Mouse (Mus musculus) myocyte (in vitro differentiated cells): ENCODE data around the gene Slc25a10. TPM values are rescaled to one million over a fixed set of nuclear protein-coding genes. Genes with fewer than 3 reads are reported as not detected.

Source experiments
- H3K27me3 ChIP-seq: one replicate; pipeline ENCODE4 v1.6.1; 2011; ENCODE audit not compliant: control insufficient read depth, insufficient read depth, insufficient read length
- H3K36me3 ChIP-seq: one replicate; pipeline ENCODE4 v1.6.1; 2011; ENCODE audit not compliant: control insufficient read depth, insufficient read depth
- H3K4me2 ChIP-seq: one replicate; pipeline ENCODE4 v1.6.1; 2011; ENCODE audit warnings: low read depth, control low read depth
- H3K4me3 ChIP-seq: one replicate; pipeline ENCODE4 v1.5.1; 2011; ENCODE audit warnings: mild to moderate bottlenecking, control low read depth, moderate library complexity
- H3K79me2 ChIP-seq: one replicate; pipeline ENCODE4 v1.6.1; 2011; ENCODE audit not compliant: control insufficient read depth, insufficient read depth
- H3ac ChIP-seq: one replicate; pipeline ENCODE4 v1.6.1; 2011; ENCODE audit not compliant: control insufficient read depth, insufficient read length
- CEBPB ChIP-seq: IDR thresholded peaks from 2 replicates; pipeline ENCODE4 v1.6.1; 2011; ENCODE audit warnings: mild to moderate bottlenecking, moderate library complexity; ENCODE audit not compliant: poor library complexity, insufficient read depth, severe bottlenecking
- E2F4 ChIP-seq: IDR thresholded peaks from one replicate; pipeline ENCODE4 v1.6.1; 2011; ENCODE audit warnings: mild to moderate bottlenecking, control low read depth, moderate library complexity; ENCODE audit not compliant: insufficient read depth
- MAX ChIP-seq: IDR thresholded peaks from one replicate; pipeline ENCODE4 v1.6.1; 2011; ENCODE audit warnings: low read depth, mild to moderate bottlenecking, control low read depth
- MYOD1 ChIP-seq, 3 experiments: IDR thresholded peaks; one replicate each; pipeline ENCODE4 v1.6.1; 2011; ENCODE audit warnings: control low read depth in 2 of 3, low read depth in 2 of 3, mild to moderate bottlenecking in 2 of 3, moderate library complexity in 1 of 3; ENCODE audit not compliant: insufficient read length in 2 of 3, control insufficient read depth in 1 of 3
- MYOG ChIP-seq, 3 experiments: IDR thresholded peaks; one replicate each; pipeline ENCODE4 v1.6.1; 2011; ENCODE audit warnings: control low read depth in 2 of 3, low read depth in 2 of 3, mild to moderate bottlenecking in 2 of 3; ENCODE audit not compliant: insufficient read length in 2 of 3, control insufficient read depth in 1 of 3, insufficient read depth in 1 of 3
- POLR2A ChIP-seq: IDR thresholded peaks from one replicate; pipeline ENCODE4 v1.6.1; 2011; ENCODE audit warnings: low read depth, mild to moderate bottlenecking, control low read depth, moderate library complexity; ENCODE audit not compliant: insufficient read length
- POLR2AphosphoS2 ChIP-seq: IDR thresholded peaks from one replicate; pipeline ENCODE4 v1.6.1; 2011; ENCODE audit warnings: low read depth, control low read depth; ENCODE audit not compliant: insufficient read length
- REST ChIP-seq: IDR thresholded peaks from one replicate; pipeline ENCODE4 v1.6.1; 2011; ENCODE audit warnings: mild to moderate bottlenecking, control low read depth, moderate library complexity; ENCODE audit not compliant: insufficient read depth, insufficient read length
- SRF ChIP-seq: IDR thresholded peaks from one replicate; pipeline ENCODE4 v1.6.1; 2011; ENCODE audit warnings: low read depth; ENCODE audit not compliant: control insufficient read depth, insufficient read length
- TCF12 ChIP-seq: IDR thresholded peaks from one replicate; pipeline ENCODE4 v1.6.1; 2011; ENCODE audit warnings: mild to moderate bottlenecking, control low read depth; ENCODE audit not compliant: poor library complexity, insufficient read depth, severe bottlenecking
- TCF3 ChIP-seq: IDR thresholded peaks from one replicate; pipeline ENCODE4 v1.6.1; 2011; ENCODE audit warnings: low read depth, control low read depth; ENCODE audit not compliant: insufficient read length
- USF1 ChIP-seq: IDR thresholded peaks from one replicate; pipeline ENCODE4 v1.6.1; 2011; ENCODE audit warnings: low read depth, mild to moderate bottlenecking, control low read depth, moderate library complexity
- polyA plus RNA-seq: library from polyadenylated mRNA; unstranded; fragments of >200 nt; fragmentation: generic; extraction: Trizol; gene quantifications from one replicate; pipeline ENCODE4 v1.2.1, GENCODE M21; 2012; ENCODE audit warnings: missing spikeins

The Slc25a10 gene
- polyA plus RNA-seq, 1 experiment: 43.8 TPM

- Histone ChIP-seq H3K79me2 (no peaks in the 10 kb centered on the region), H3ac (no peak overlapping the region), H3K36me3 (no peaks in the 10 kb centered on the region), H3K27me3 (peaks cover 76% of the 10 kb centered on the region), H3K4me2 (no peak overlapping the region), H3K4me3 (no peak overlapping the region)
- TF ChIP-seq SRF (no peak), MYOD1 (IDR thresholded peaks at IDR 0.05; ENCODE audit: control insufficient read depth in 1 of 3, insufficient read length in 2 of 3, low read depth in 2 of 3) (no peak)
These were observed 42.5 kb downstream of the Slc25a10 start for GRCm38 (mm10) chr11:120534093-120534492.

- Histone ChIP-seq H3K4me2 (no peak overlapping the region), H3K79me2 (no peaks in the 10 kb centered on the region), H3ac (no peak overlapping the region), H3K27me3 (peaks cover 66% of the 10 kb centered on the region), H3K36me3 (no peaks in the 10 kb centered on the region), H3K4me3 (no peak overlapping the region)
- no peak for TF ChIP-seq MYOG (IDR thresholded peaks at IDR 0.05; ENCODE audit: control insufficient read depth in 1 of 3, insufficient read depth in 1 of 3, insufficient read length in 2 of 3, low read depth in 2 of 3)
- TF ChIP-seq USF1: no peak
- no peak for TF ChIP-seq POLR2A
- no peak for TF ChIP-seq POLR2AphosphoS2
- no peak for TF ChIP-seq E2F4
- TF ChIP-seq REST: no peak
- TF ChIP-seq CEBPB: no peak
- no peak for TF ChIP-seq MAX
- TF ChIP-seq TCF12: no peak
- TF ChIP-seq MYOD1 (IDR thresholded peaks at IDR 0.05; ENCODE audit: control insufficient read depth in 1 of 3, insufficient read length in 2 of 3, low read depth in 2 of 3): no peak
- no peak for TF ChIP-seq TCF3
- TF ChIP-seq SRF: no peak
These were observed 43.5 kb downstream of the Slc25a10 start for GRCm38 (mm10) chr11:120535145-120535544.

- Histone ChIP-seq H3K4me2 (no peak overlapping the region), H3K27me3 (peaks cover 59% of the 10 kb centered on the region), H3ac (no peak overlapping the region), H3K36me3 (no peaks in the 10 kb centered on the region), H3K79me2 (no peaks in the 10 kb centered on the region), H3K4me3 (no peak overlapping the region)
- TF ChIP-seq POLR2A (no peak), MYOD1 (IDR thresholded peaks at IDR 0.05; ENCODE audit: control insufficient read depth in 1 of 3, insufficient read length in 2 of 3, low read depth in 2 of 3) (no peak), SRF (no peak), POLR2AphosphoS2 (no peak), REST (no peak), USF1 (no peak), MYOG (IDR thresholded peaks at IDR 0.05; ENCODE audit: control insufficient read depth in 1 of 3, insufficient read depth in 1 of 3, insufficient read length in 2 of 3, low read depth in 2 of 3) (no peak), MAX (no peak), CEBPB (no peak), TCF12 (no peak), E2F4 (no peak), TCF3 (no peak)
These were observed 44.2 kb downstream of the Slc25a10 start for GRCm38 (mm10) chr11:120535804-120536203.

GRCm38 (mm10) chr11:120538485-120538884 lies 46.8 kb downstream of the Slc25a10 start:
- no peaks in the 10 kb centered on the region for H3K79me2 ChIP-seq
- H3K36me3 ChIP-seq: peaks cover 5% of the 10 kb centered on the region
- H3K27me3 ChIP-seq: peaks cover 36% of the 10 kb centered on the region
- no peak overlapping the region for H3K4me2 ChIP-seq
- no peak overlapping the region for H3K4me3 ChIP-seq
- TF ChIP-seq TCF3 (no peak), CEBPB (no peak), USF1 (no peak), POLR2AphosphoS2 (no peak), TCF12 (no peak), E2F4 (no peak), POLR2A (no peak), MYOG (IDR thresholded peaks at IDR 0.05; ENCODE audit: control insufficient read depth in 1 of 3, insufficient read depth in 1 of 3, insufficient read length in 2 of 3, low read depth in 2 of 3) (no peak), MYOD1 (IDR thresholded peaks at IDR 0.05; ENCODE audit: control insufficient read depth in 1 of 3, insufficient read length in 2 of 3, low read depth in 2 of 3) (no peak), SRF (no peak), REST (no peak), MAX (no peak)
- H3ac ChIP-seq: no peak overlapping the region

GRCm38 (mm10) chr11:120538955-120539284 lies 47.3 kb downstream of the Slc25a10 start:
- H3ac ChIP-seq: no peak overlapping the region
- no peaks in the 10 kb centered on the region for H3K79me2 ChIP-seq
- no peak for TF ChIP-seq TCF12
- TF ChIP-seq SRF: no peak
- no peak for TF ChIP-seq POLR2AphosphoS2
- no peak for TF ChIP-seq MYOG (IDR thresholded peaks at IDR 0.05; ENCODE audit: control insufficient read depth in 1 of 3, insufficient read depth in 1 of 3, insufficient read length in 2 of 3, low read depth in 2 of 3)
- TF ChIP-seq MYOD1 (IDR thresholded peaks at IDR 0.05; ENCODE audit: control insufficient read depth in 1 of 3, insufficient read length in 2 of 3, low read depth in 2 of 3): no peak
- TF ChIP-seq POLR2A: no peak
- TF ChIP-seq USF1: no peak
- no peak for TF ChIP-seq MAX
- TF ChIP-seq CEBPB: no peak
- TF ChIP-seq TCF3: no peak
- no peak for TF ChIP-seq REST
- no peak for TF ChIP-seq E2F4
- H3K36me3 ChIP-seq: peaks cover 5% of the 10 kb centered on the region
- peaks cover 34% of the 10 kb centered on the region for H3K27me3 ChIP-seq
- no peak overlapping the region for H3K4me2 ChIP-seq
- no peak overlapping the region for H3K4me3 ChIP-seq
